Mouse (Mus musculus): ENCODE data around the gene Ush1g. TPM values are rescaled to one million over a fixed set of nuclear protein-coding genes. Genes with fewer than 3 reads are reported as not detected.
A peak's percentile ranks its signal among the peaks of the same experiment; 100 is the strongest.

Gene Ush1g
- polyA plus RNA-seq, 1 experiment from 2014 or later, result 0.06 TPM

DNA sequence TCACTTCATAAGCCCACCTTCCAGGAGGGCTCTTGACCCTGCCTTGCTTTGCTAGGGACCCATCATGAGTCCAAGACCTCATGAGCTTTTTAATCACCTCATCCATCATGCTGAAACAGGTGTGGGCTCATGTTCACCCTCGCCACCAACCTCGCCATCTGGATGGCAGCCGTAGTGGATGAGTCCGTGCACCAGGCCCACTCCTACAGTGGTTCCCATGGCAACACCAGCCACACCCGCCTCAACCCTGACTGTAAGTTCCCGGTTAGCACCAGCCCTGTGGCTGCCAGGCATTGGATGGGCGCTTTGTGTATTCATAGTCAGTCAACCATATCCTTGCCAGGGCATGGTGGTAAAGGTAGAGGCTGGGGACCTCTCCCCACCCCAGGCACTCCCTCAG, 4.9 kb upstream of the Ush1g start:
- Histone ChIP-seq H3K4me2 (no peak overlapping the region), H3K4me1 (replicated peaks) (peaks cover 20% of the 10 kb centered on the region), H3K27me3 (peaks cover 68% of the 10 kb centered on the region), H3K9me3 (no peaks in the 10 kb centered on the region), H3K36me3 (no peaks in the 10 kb centered on the region), H3K4me3 (no peak overlapping the region), H3K9ac (no peak overlapping the region), H3K27ac (no peak overlapping the region)
- WGBS, result 64% methylated on average over 7 of the region's 7 CpGs
- ATAC-seq (ENCODE audit: low FRiP score), result no peak

DNA sequence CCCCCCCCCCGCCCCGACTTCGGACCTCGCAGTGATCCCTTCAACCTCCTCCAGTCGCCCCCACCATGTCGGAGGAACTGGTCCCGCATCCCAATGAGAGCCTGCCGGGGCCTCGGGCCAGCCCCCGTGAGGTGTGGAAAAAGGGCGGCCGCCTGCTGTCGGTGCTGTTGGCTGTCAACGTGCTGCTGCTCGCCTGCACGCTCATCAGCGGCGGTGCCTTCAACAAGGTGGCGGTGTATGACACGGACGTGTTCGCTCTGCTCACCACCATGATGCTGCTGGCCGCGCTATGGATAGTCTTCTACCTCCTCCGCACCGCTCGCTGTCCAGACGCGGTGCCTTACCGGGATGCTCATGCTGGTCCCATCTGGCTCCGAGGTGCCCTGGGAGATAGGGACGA, 1.5 kb upstream of the Ush1g start:
- no peak for ATAC-seq (ENCODE audit: low FRiP score)
- H3K36me3 ChIP-seq, result no peaks in the 10 kb centered on the region
- H3K4me3 ChIP-seq, result no peak overlapping the region; the same call in 1 of the 2 replicates
- peaks cover 41% of the 10 kb centered on the region for H3K4me1 ChIP-seq (replicated peaks)
- WGBS, result 14% methylated on average over 32 of the region's 32 CpGs
- peak overlapping the region; percentile 35; the same call in 1 of the 2 replicates for H3K9ac ChIP-seq
- no peak overlapping the region for H3K27ac ChIP-seq
- H3K9me3 ChIP-seq, result no peaks in the 10 kb centered on the region
- H3K27me3 ChIP-seq, result peaks cover 90% of the 10 kb centered on the region
- peak overlapping the region; percentile 32; the same call in 1 of the 2 replicates for H3K4me2 ChIP-seq

DNA sequence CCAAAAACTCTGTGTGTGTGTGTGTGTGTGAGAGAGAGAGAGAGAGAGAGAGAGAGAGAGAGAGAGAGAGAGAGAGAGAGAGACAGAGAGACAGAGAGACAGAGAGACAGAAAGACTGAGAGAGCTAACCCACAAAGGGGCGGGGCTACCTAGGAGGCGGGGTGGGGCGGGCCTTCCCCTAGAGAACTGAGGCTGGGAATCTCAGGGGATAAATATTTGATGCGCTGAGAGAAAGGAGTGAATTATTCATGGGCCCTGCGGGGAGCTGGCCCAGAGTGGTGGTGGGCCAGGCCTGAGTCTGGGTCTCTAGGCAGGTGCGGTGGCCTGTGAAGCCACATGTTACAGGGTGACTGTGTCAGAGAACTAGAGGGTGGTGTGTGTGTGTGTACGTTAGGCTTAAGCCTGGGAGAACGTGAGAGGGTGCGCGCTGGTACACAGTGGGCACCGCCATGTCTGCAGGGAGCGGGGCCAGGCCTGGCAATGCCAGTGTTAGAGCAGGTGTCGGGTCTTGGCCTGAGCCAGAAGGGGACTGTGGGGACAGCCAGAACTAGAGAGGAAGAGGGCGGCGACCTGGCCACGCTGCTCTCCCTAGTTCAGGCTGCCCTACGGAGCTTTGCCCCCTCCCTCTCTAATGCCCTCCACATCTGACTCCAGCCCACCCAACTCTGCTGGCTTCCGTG, 2.0 kb downstream of the Ush1g start:
- Histone ChIP-seq H3K4me2 (no peak overlapping the region), H3K4me3 (no peak overlapping the region), H3K36me3 (no peaks in the 10 kb centered on the region), H3K9ac (no peak overlapping the region), H3K9me3 (no peaks in the 10 kb centered on the region), H3K4me1 (replicated peaks) (peaks cover 46% of the 10 kb centered on the region), H3K27ac (no peak overlapping the region), H3K27me3 (peaks cover 100% of the 10 kb centered on the region)
- no peak for ATAC-seq (ENCODE audit: low FRiP score)
- WGBS, result 4% methylated on average over 18 of the region's 18 CpGs

DNA sequence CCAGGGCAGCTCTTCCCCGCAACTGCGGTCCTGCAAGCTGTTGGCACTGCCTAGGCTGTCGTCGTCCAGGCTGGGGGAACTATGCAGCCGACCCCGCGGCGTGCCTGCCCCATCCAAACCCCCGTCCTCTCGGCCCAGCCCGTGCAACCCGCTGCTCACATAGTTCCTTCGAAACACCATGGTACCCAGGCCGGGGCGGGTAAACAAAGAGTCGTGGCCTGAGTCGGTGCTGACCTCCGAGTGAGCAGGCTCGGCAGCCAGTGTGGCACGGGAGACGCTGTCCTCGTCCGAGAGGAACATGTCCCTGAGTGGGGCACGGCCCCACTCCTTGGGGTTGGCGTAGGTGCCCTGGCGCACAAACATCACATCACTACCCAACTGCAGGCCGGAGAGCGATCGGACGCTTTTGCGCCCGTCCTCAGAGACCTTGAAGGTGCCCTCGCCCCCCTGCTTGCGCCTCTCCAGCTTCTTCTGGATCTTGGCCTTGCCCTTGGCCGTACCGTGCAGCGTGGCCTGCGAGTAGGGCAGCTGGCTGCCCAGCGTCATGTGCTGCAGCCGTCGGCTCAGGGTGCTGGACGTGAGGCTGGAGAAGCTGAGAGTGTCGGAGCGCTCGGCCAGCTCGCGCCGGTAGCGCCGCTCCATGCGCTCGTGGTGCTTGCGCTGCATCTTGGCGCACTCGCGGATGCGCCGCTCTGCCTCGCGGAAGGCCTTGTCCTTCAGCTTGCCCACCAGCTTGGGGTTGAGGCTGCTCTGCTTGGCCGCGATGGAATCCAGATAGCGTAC, 3.4 kb downstream of the Ush1g start:
- no peak for ATAC-seq (ENCODE audit: low FRiP score)

DNA sequence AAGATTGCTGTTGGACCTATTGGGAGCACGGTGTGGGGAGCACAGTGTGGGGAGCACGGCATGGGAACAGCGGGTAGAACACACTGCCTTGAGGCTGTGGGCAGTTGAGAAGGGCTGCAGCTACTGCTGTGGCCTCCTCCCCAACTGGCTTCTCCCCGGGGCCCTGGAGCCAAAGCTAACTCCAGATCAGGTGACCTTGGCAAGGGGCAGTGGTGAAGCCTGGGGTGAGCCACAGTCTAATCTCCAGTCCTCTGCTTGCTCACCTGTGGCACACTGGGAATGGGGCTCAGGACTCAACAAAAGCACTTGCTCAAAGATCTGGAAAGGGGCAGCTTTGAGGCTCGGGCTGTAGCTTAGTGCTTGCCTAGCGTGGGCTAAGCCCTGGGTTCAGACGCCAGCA, 4.6 kb downstream of the Ush1g start:
- no peak for ATAC-seq (ENCODE audit: low FRiP score)
- peaks cover 99% of the 10 kb centered on the region for H3K27me3 ChIP-seq
- H3K4me3 ChIP-seq, result no peak overlapping the region
- H3K36me3 ChIP-seq, result no peaks in the 10 kb centered on the region
- H3K27ac ChIP-seq, result no peak overlapping the region
- peaks cover 31% of the 10 kb centered on the region for H3K4me1 ChIP-seq (replicated peaks)
- H3K9ac ChIP-seq, result no peak overlapping the region
- H3K4me2 ChIP-seq, result no peak overlapping the region
- H3K9me3 ChIP-seq, result no peaks in the 10 kb centered on the region
- WGBS, result 68% methylated on average over 7 of the region's 7 CpGs

More for the DNA sequence above, 3.4 kb downstream of the Ush1g start:
- 4% methylated on average over 63 of the region's 63 CpGs for WGBS
- Histone ChIP-seq H3K4me3 (peak overlapping the region; percentile 4; the same call in 1 of the 2 replicates), H3K4me1 (replicated peaks) (peaks cover 43% of the 10 kb centered on the region), H3K27ac (no peak overlapping the region), H3K4me2 (peak overlapping the region; percentile 19), H3K36me3 (no peaks in the 10 kb centered on the region), H3K27me3 (peaks cover 99% of the 10 kb centered on the region), H3K9ac (peak overlapping the region; percentile 43; the same call in 1 of the 2 replicates), H3K9me3 (no peaks in the 10 kb centered on the region)

DNA sequence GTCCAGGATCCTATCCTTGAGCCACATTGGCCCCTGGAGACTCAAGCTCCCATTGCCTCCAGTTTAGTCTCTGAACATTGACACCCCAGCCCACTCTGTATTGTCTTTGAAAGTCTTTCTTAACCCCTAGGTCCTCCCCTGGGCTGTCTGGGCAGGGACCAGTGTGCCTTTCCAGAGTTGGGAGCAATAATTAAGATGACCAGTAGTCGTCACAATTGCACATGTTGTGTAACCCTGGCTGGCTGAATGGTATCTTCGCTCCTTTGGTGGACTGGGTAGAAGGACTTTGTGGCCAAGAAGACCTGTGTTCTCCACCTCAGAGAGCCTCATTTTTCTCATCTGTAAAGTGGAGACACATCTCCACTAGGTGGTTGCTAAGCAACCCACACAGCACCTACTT, 7.6 kb downstream of the Ush1g start:
- no peak for ATAC-seq (ENCODE audit: low FRiP score)
- Histone ChIP-seq H3K4me1 (replicated peaks) (peaks cover 12% of the 10 kb centered on the region), H3K27ac (no peak overlapping the region), H3K9me3 (no peaks in the 10 kb centered on the region), H3K4me2 (no peak overlapping the region), H3K36me3 (no peaks in the 10 kb centered on the region), H3K9ac (no peak overlapping the region), H3K4me3 (no peak overlapping the region), H3K27me3 (peaks cover 75% of the 10 kb centered on the region)
- 46% methylated on average over 2 of the region's 2 CpGs for WGBS

DNA sequence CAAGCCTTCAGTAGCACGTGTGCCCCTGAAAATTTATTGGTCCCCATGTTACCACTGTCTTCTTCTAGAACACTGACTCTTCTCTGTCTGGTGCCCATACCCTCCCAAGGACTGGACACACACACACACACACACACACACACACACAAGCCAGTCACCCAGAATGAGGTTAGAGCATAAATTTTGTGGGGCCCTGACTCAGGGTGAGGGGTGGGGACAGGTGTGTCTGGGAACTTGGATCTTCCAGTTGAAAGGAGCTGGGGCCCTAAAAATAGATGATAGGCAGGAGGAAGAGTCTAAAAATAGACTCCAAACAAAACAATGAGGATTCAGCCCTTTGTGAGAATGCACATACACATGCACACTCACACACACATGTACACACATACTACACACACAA, 13.1 kb downstream of the Ush1g start:
- H3K27me3 ChIP-seq, result peaks cover 32% of the 10 kb centered on the region
- no peak overlapping the region for H3K27ac ChIP-seq
- H3K4me1 ChIP-seq (replicated peaks), result peaks cover 9% of the 10 kb centered on the region
- no peak overlapping the region for H3K4me2 ChIP-seq
- H3K36me3 ChIP-seq, result no peaks in the 10 kb centered on the region
- H3K9me3 ChIP-seq, result no peaks in the 10 kb centered on the region
- H3K4me3 ChIP-seq, result no peak overlapping the region
- no peak overlapping the region for H3K9ac ChIP-seq
- no peak for ATAC-seq (ENCODE audit: low FRiP score)
- 67% methylated on average over 1 of the region's 1 CpGs for WGBS

DNA sequence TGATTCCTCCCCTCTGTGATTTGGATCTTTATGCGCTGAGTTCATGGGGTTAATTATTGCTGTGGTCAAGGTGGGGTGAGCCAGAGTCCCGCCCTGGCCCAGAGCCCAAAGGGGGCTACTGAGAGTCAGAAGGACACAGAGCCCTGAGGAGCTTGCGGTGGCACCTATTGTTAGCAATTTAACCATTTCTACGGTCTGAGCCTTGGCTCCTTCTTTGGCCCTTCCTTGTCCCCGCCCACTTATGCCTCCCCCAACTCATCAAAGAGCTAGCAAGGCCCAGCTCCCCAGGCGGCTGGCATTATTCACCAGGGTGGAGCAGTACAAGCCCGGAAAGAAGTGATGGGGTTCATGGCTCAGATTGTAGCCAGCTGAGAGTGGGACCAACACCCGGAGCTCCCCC, 15.0 kb downstream of the Ush1g start, which contains the start of gene Otop2:
TSS of gene Otop2 (plus strand) at position 301 of the 400 bp plus-strand sequence.
- Histone ChIP-seq H3K4me2 (no peak within 1 kb of the TSS), H3K36me3 (no peaks in the 10 kb centered on the region), H3K9ac (peak within 1 kb of the TSS; percentile 43; the same call in 1 of the 2 replicates), H3K9me3 (no peaks in the 10 kb centered on the region), H3K4me1 (replicated peaks) (peaks cover 9% of the 10 kb centered on the region), H3K27me3 (peaks cover 13% of the 10 kb centered on the region), H3K4me3 (no peak within 1 kb of the TSS), H3K27ac (no peak within 1 kb of the TSS)
- 17% methylated on average over 8 of the region's 8 CpGs for WGBS
- no peak for ATAC-seq (ENCODE audit: low FRiP score)

DNA sequence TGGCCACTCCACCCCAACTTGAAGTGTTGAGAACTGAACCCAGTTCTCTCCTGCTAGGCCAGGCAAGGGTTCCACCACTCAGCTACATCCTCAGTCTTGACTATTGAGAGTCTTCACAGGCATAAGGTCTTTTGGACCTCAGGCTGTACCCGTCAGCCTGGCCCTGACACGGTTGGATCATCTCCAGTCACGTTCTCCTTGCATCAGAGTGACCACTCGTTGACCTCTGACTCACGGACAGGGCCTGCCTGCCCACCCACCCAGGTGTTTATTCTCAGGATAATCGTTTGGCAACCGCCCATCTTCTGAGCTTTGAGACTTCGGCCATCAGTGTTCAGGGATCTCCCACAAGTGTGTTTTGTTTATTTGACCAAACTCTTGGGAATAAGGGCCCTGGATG, 18.7 kb downstream of the Ush1g start:
- Histone ChIP-seq H3K4me3 (no peak overlapping the region), H3K9ac (no peak overlapping the region), H3K27ac (no peak overlapping the region), H3K36me3 (no peaks in the 10 kb centered on the region), H3K4me1 (replicated peaks) (peaks cover 9% of the 10 kb centered on the region), H3K9me3 (no peaks in the 10 kb centered on the region; the same call in 1 of the 2 replicates), H3K4me2 (no peak overlapping the region), H3K27me3 (peaks cover 22% of the 10 kb centered on the region)
- 81% methylated on average over 8 of the region's 8 CpGs for WGBS
- ATAC-seq (ENCODE audit: low FRiP score), result no peak

DNA sequence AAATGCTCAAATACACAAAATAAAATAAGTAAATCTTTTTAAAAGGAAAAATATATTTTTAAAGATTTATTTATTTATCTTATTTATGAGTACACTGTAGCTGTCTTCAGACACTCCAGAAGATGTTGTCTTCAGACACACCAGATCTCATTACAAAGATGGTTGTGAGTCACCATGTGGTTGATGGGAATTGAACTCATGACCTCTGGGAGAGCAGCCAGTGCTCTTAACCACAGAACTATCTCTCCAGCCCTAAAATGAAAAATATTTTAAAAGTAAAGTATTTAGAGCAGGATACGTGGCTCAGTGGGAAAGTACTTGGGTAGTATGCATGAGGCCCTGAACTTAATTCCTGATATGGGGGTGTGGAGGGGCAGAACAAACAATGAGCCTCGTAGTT, 20.5 kb downstream of the Ush1g start:
- 94% methylated on average over 2 of the region's 2 CpGs for WGBS
- peaks cover 13% of the 10 kb centered on the region for H3K4me1 ChIP-seq (replicated peaks)
- H3K4me3 ChIP-seq, result no peak overlapping the region
- H3K27me3 ChIP-seq, result peaks cover 26% of the 10 kb centered on the region
- no peak overlapping the region for H3K4me2 ChIP-seq
- no peaks in the 10 kb centered on the region for H3K36me3 ChIP-seq
- H3K27ac ChIP-seq, result no peak overlapping the region
- H3K9ac ChIP-seq, result no peak overlapping the region
- no peak for ATAC-seq (ENCODE audit: low FRiP score)
- no peaks in the 10 kb centered on the region; the same call in 1 of the 2 replicates for H3K9me3 ChIP-seq

DNA sequence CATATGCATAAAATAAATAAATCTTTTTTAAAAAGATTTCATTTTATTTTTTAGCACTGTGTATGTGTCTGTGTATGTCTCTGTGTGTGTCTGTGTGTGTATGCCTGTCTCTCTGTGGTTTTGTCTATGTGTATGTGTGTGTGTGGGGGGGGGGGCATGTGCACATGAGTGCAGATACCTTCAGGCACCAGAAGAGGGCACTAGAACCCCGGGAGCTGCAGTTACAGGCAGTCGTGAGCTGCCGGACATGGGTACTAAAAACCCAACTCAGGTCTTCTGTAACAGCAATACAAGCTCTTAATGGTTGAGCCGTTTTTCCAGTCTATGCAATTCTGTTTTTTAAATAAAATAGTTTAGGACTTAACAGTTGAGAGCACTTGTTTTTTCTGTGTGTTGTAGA, 21.1 kb downstream of the Ush1g start:
- Histone ChIP-seq H3K36me3 (no peaks in the 10 kb centered on the region), H3K27me3 (peaks cover 30% of the 10 kb centered on the region), H3K4me3 (no peak overlapping the region), H3K4me2 (no peak overlapping the region), H3K9me3 (no peaks in the 10 kb centered on the region; the same call in 1 of the 2 replicates), H3K4me1 (replicated peaks) (peaks cover 14% of the 10 kb centered on the region), H3K27ac (no peak overlapping the region), H3K9ac (no peak overlapping the region)
- no peak for ATAC-seq (ENCODE audit: low FRiP score)
- 85% methylated on average over 4 of the region's 4 CpGs for WGBS

DNA sequence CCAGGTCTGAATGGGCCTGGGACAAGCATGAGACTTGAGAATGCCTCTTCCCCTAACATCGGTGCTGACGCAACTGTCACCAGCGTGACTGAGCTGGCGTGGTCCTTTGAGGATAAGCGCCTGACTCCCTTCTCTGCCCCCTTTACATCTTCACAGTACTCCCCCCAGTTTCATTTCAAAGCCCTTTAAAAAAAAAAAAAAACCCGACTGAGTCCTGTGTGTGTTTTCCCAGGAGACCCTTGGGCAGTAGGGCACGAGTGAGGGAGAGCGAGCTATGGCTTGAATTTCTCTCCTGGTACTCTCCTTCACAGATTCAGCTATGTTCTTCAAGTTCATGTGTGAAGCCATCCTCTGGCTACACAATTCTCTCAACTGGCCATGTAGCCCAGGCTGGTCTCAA, 23.7 kb downstream of the Ush1g start:
- Histone ChIP-seq H3K27ac (no peak overlapping the region), H3K9ac (no peak overlapping the region), H3K36me3 (no peaks in the 10 kb centered on the region), H3K4me2 (peak overlapping the region; percentile 83; the same call in 1 of the 2 replicates), H3K9me3 (no peaks in the 10 kb centered on the region; the same call in 1 of the 2 replicates), H3K27me3 (peaks cover 37% of the 10 kb centered on the region), H3K4me3 (no peak overlapping the region), H3K4me1 (replicated peaks) (peaks cover 14% of the 10 kb centered on the region)
- WGBS, result 67% methylated on average over 8 of the region's 8 CpGs
- ATAC-seq (ENCODE audit: low FRiP score), result no peak

Data from hindbrain, embryonic 13.5 days (tissue).